Mouse (Mus musculus) embryonic facial prominence, embryonic 14.5 days (tissue): ENCODE data around the gene Ly6f. TPM values are rescaled to one million over a fixed set of nuclear protein-coding genes. Genes with fewer than 3 reads are reported as not detected.

ENCODE experiments used
- ATAC-seq: fragments of 200-750 bp; cut with Nextera tagmentation; 2 replicates; pipeline ENCODE4 v1.8.0; 2017; ENCODE audit warnings: low read depth, moderate number of reproducible peaks, moderate TSS enrichment
- DNase-seq: peaks from one replicate; pipeline ENCODE4 v3.0.0-alpha.2; 2015; ENCODE audit warnings: low spot score
- H3K27ac ChIP-seq: fragments of 300-500 bp; sonication (generic); replicated peaks from 2 replicates; pipeline ENCODE4 v1.5.1; 2014; ENCODE audit warnings: low read depth, mild to moderate bottlenecking, low read length, moderate library complexity
- H3K27me3 ChIP-seq: fragments of 300-500 bp; sonication (generic); replicated peaks from 2 replicates; pipeline ENCODE4 v1.6.1; 2014; ENCODE audit warnings: low read length; ENCODE audit not compliant: control insufficient read depth, insufficient read depth
- H3K36me3 ChIP-seq: fragments of 300-500 bp; sonication (generic); 2 replicates; pipeline ENCODE4 v1.6.1; 2014; ENCODE audit warnings: low read length, mixed read lengths; ENCODE audit not compliant: control insufficient read depth, insufficient read depth
- H3K4me1 ChIP-seq: fragments of 300-500 bp; sonication (generic); 2 replicates; pipeline ENCODE4 v1.6.1; 2014; ENCODE audit warnings: antibody characterized with exemption, low read length; ENCODE audit not compliant: control insufficient read depth, insufficient read depth
- H3K4me2 ChIP-seq: fragments of 300-500 bp; sonication (generic); 2 replicates; pipeline ENCODE4 v1.6.1; 2014; ENCODE audit warnings: low read depth, mild to moderate bottlenecking, low read length, moderate library complexity, mixed read lengths
- H3K4me3 ChIP-seq: fragments of 300-500 bp; sonication (generic); 2 replicates; pipeline ENCODE4 v1.5.1; 2014; ENCODE audit warnings: low read depth, mild to moderate bottlenecking, low read length
- H3K9ac ChIP-seq: fragments of 300-500 bp; sonication (generic); 2 replicates; pipeline ENCODE4 v1.6.1; 2014; ENCODE audit warnings: low read depth, mild to moderate bottlenecking, low read length, moderate library complexity, mixed read lengths
- H3K9me3 ChIP-seq: fragments of 300-500 bp; sonication (generic); 2 replicates; pipeline ENCODE4 v1.6.1; 2016; ENCODE audit warnings: low read length; ENCODE audit not compliant: control insufficient read depth
- WGBS: fragments of 180-500 bp; shearing (Covaris S2); extraction: QIAGEN DNeasy Blood & Tissue Kit; methylation state at CpG from one replicate; pipeline ENCODE4 v1.1.7; 2014; 5-methylcytosine and 5-hydroxymethylcytosine counted together
- polyA plus RNA-seq: library from polyadenylated mRNA; unstranded; fragments of >200 nt; fragmentation: Nextera tagmentation; extraction: Ambion mirVana; gene quantifications from 2 replicates; pipeline ENCODE4 v1.2.1, GENCODE M21; 2014

The Ly6f gene
- polyA plus RNA-seq, 1 experiment from 2014 or later: not detected

- no peak overlapping the region for H3K9ac ChIP-seq
- H3K4me2 ChIP-seq: no peak overlapping the region
- H3K9me3 ChIP-seq: no peaks in the 10 kb centered on the region
- no peaks in the 10 kb centered on the region for H3K4me1 ChIP-seq
- H3K27me3 ChIP-seq: no peaks in the 10 kb centered on the region
- H3K4me3 ChIP-seq: no peak overlapping the region
- no peaks in the 10 kb centered on the region for H3K36me3 ChIP-seq
- no peak for ATAC-seq
- 87% methylated on average over 7 of the region's 7 CpGs for WGBS
- DNase-seq: no peak
- H3K27ac ChIP-seq: no peak overlapping the region
These were observed 25.7 kb downstream of the Ly6f start for GRCm38 (mm10) chr15:75293873-75294385.

DNA sequence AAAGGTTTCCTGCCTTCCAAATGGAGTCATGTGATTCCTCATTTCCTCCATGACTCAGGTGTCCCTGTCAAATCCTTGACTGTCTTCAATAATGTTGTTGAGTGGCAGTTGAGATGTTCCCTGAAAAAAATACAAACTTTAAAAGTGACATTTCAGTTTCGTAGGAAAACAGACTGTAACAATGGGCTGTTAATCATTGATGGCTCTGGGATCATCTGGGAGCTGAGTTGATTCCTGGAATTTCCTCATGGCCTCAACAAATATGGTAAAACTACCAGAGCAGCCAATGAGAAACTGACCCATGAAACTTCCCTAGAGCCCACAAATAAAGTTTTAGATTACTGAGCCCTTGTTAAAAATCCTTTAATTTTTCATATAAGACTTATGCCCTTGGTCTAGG lies 37.9 kb downstream of the Ly6f start:
- DNase-seq (no peak), ATAC-seq (no peak)
- no peak overlapping the region for H3K27ac ChIP-seq

GRCm38 (mm10) chr15:75309186-75309585 lies 41.0 kb downstream of the Ly6f start:
- H3K27me3 ChIP-seq: no peaks in the 10 kb centered on the region
- H3K4me1 ChIP-seq: no peaks in the 10 kb centered on the region
- no peak overlapping the region for H3K27ac ChIP-seq
- H3K9me3 ChIP-seq: no peaks in the 10 kb centered on the region
- H3K9ac ChIP-seq: no peak overlapping the region
- H3K36me3 ChIP-seq: no peaks in the 10 kb centered on the region
- ATAC-seq: no peak
- no peak for DNase-seq
- 87% methylated on average over 4 of the region's 4 CpGs for WGBS
- no peak overlapping the region for H3K4me3 ChIP-seq
- H3K4me2 ChIP-seq: no peak overlapping the region

More for the DNA sequence above, 37.9 kb downstream of the Ly6f start:
- Histone ChIP-seq H3K4me1 (no peaks in the 10 kb centered on the region), H3K4me2 (no peak overlapping the region), H3K9me3 (no peaks in the 10 kb centered on the region), H3K27me3 (no peaks in the 10 kb centered on the region), H3K4me3 (no peak overlapping the region), H3K36me3 (no peaks in the 10 kb centered on the region), H3K9ac (no peak overlapping the region)
- WGBS: 45% methylated on average over 1 of the region's 1 CpGs

- 100% methylated on average over 1 of the region's 1 CpGs for WGBS
- no peaks in the 10 kb centered on the region for H3K4me1 ChIP-seq
- H3K27ac ChIP-seq: no peak overlapping the region
- no peaks in the 10 kb centered on the region for H3K27me3 ChIP-seq
- no peak overlapping the region for H3K4me2 ChIP-seq
- H3K36me3 ChIP-seq: no peaks in the 10 kb centered on the region
- no peak overlapping the region for H3K4me3 ChIP-seq
- no peaks in the 10 kb centered on the region for H3K9me3 ChIP-seq
- H3K9ac ChIP-seq: no peak overlapping the region
- ATAC-seq (no peak), DNase-seq (no peak)
These were observed 41.7 kb downstream of the Ly6f start for GRCm38 (mm10) chr15:75309946-75310345.

DNA sequence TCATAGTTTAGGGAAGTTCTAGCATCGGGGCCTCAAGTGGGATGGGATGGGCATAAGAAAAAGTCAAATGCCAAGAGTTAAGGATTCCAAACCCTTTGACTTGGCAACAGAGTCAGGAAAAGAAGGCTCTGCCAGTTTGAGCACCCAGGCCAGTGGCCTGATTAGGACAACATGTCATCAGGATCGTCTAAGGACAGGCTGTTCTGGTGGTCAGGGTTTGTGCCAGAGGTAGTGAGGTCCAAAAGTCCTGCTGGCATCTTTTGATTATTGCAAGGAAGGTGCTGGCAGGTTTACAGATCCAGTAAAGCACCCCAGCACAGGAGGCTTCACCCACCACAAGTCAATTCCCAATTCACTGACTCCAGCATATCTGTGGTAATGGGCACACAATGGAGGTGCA lies 46.2 kb downstream of the Ly6f start:
- 86% methylated on average over 2 of the region's 2 CpGs for WGBS
- Histone ChIP-seq H3K9me3 (no peaks in the 10 kb centered on the region), H3K4me1 (no peaks in the 10 kb centered on the region), H3K36me3 (no peaks in the 10 kb centered on the region), H3K4me3 (no peak overlapping the region), H3K4me2 (no peak overlapping the region), H3K9ac (no peak overlapping the region), H3K27me3 (no peaks in the 10 kb centered on the region), H3K27ac (no peak overlapping the region)
- ATAC-seq: no peak
- DNase-seq: no peak

- no peak overlapping the region for H3K4me2 ChIP-seq
- no peaks in the 10 kb centered on the region for H3K36me3 ChIP-seq
- ATAC-seq (no peak), DNase-seq (no peak)
- no peak overlapping the region for H3K4me3 ChIP-seq
- no peaks in the 10 kb centered on the region for H3K27me3 ChIP-seq
- 55% methylated on average over 2 of the region's 2 CpGs for WGBS
- H3K9ac ChIP-seq: no peak overlapping the region
- H3K4me1 ChIP-seq: no peaks in the 10 kb centered on the region
- H3K27ac ChIP-seq: no peak overlapping the region
- H3K9me3 ChIP-seq: peaks cover 12% of the 10 kb centered on the region
These were observed 49.0 kb downstream of the Ly6f start for GRCm38 (mm10) chr15:75317255-75317654.

DNA sequence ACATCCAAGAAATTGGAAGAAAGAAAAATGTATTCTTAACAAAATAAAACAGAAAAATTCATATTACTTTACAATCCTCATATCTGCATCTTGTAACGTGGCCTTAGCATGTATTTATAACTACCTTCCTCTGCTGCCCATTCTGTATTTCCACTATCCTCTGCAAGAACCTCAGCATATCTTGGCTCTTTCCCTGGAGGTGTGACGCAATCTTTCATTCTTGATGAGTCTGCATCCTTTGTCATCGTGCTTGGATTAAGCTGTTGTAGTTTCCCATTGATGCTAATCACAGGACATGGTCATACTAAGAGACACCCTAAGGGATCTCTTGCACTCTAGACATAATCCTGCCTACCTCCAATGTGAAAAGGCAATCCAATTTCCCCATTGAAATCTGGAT lies 50.4 kb downstream of the Ly6f start:
- Histone ChIP-seq H3K9ac (no peak overlapping the region), H3K4me1 (no peaks in the 10 kb centered on the region), H3K4me2 (no peak overlapping the region), H3K36me3 (no peaks in the 10 kb centered on the region), H3K27ac (no peak overlapping the region), H3K27me3 (no peaks in the 10 kb centered on the region), H3K9me3 (peaks cover 21% of the 10 kb centered on the region), H3K4me3 (no peak overlapping the region)
- no peak for DNase-seq
- WGBS: 84% methylated on average over 3 of the region's 3 CpGs
- no peak for ATAC-seq

- H3K4me2 ChIP-seq: no peak overlapping the region
- DNase-seq (no peak), ATAC-seq (no peak)
- H3K4me3 ChIP-seq: no peak overlapping the region
- no peaks in the 10 kb centered on the region for H3K36me3 ChIP-seq
- H3K4me1 ChIP-seq: no peaks in the 10 kb centered on the region
- H3K9ac ChIP-seq: no peak overlapping the region
- no peak overlapping the region for H3K27ac ChIP-seq
- 85% methylated on average over 3 of the region's 3 CpGs for WGBS
- peaks cover 25% of the 10 kb centered on the region for H3K9me3 ChIP-seq
- H3K27me3 ChIP-seq: no peaks in the 10 kb centered on the region
These were observed 51.9 kb downstream of the Ly6f start for GRCm38 (mm10) chr15:75320104-75320503.
